Mouse (Mus musculus) E14TG2a.4 (cell line): ENCODE results near the gene Tmem121b.

Source experiments
- CTCF ChIP-seq: conservative IDR thresholded peaks from 2 replicates; pipeline ENCODE4 v1.5.1; 2014; ENCODE audit warnings: low read length
- NANOG ChIP-seq: IDR thresholded peaks from 2 replicates; pipeline ENCODE4 v1.6.1; 2014; ENCODE audit warnings: borderline replicate concordance, low read length, mixed read lengths
- POU5F1 ChIP-seq: IDR thresholded peaks from 2 replicates; pipeline ENCODE4 v1.6.1; 2014; ENCODE audit warnings: low read length, borderline replicate concordance

DNA sequence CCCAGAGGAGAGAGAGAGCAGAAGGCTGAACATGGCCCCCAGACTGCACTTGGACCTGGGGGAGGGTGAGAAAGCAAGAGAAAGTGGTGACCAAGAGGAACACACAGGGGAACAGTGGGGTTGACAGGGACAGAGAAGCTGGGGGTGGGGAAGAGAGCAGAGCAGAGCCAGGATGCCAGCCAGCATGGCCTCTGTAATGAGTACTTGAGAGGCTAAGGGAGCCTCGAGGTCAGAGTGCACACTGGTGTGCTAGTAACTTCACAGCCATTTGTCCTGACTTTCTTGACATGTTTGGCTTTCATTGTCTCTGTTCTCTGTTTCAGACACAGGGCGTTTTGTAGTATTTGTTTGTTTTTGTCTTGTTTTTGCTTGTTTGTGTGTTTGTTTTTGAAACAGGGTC, 47.8 kb upstream of the Tmem121b start:
- TF ChIP-seq CTCF, result no peak
- no peak for TF ChIP-seq NANOG
- TF ChIP-seq POU5F1, result no peak
